Mouse (Mus musculus): Measurements from ENCODE around the gene Gpcpd1.

GRCm38 (mm10) chr2:132599127-132599526 is 11.6 kb upstream of the Gpcpd1 start:
- TF ChIP-seq CTCF (IDR thresholded peaks at IDR 0.05; ENCODE audit: extremely low read depth, insufficient read length, insufficient replicate concordance, low read depth, low read length) (no peak), POLR2A (IDR thresholded peaks at IDR 0.05; ENCODE audit: low read depth, low read length) (no peak)

Data from small intestine, adult 2 months (tissue).